Mouse (Mus musculus) forebrain, embryonic 11.5 days (tissue): ENCODE measurements around the gene Hist1h2bj. TPM values are rescaled to one million over a fixed set of nuclear protein-coding genes. Genes with fewer than 3 reads are reported as not detected.

ENCODE experiments used
- ATAC-seq: fragments of 200-750 bp; cut with Nextera tagmentation; replicated peaks from 2 replicates; pipeline ENCODE4 v1.8.0; 2017; ENCODE audit warnings: moderate TSS enrichment; ENCODE audit not compliant: low FRiP score
- DNase-seq: peaks from one replicate; pipeline ENCODE4 v3.0.0-alpha.2; 2017; ENCODE audit warnings: low spot score
- H3K27ac ChIP-seq: fragments of 300-500 bp; sonication (generic); 2 replicates; pipeline ENCODE4 v1.5.1; 2014; ENCODE audit warnings: low read depth, low read length
- H3K27me3 ChIP-seq: fragments of 300-500 bp; sonication (generic); 2 replicates; pipeline ENCODE4 v1.6.1; 2014; ENCODE audit warnings: mild to moderate bottlenecking, low read length, mixed read lengths; ENCODE audit not compliant: control insufficient read depth, insufficient read depth
- H3K36me3 ChIP-seq: fragments of 300-500 bp; sonication (generic); 2 replicates; pipeline ENCODE4 v1.6.1; 2014; ENCODE audit warnings: mild to moderate bottlenecking, low read length, moderate library complexity, mixed read lengths; ENCODE audit not compliant: control insufficient read depth, insufficient read depth
- H3K4me1 ChIP-seq: fragments of 300-500 bp; sonication (generic); replicated peaks from 2 replicates; pipeline ENCODE4 v1.6.1; 2014; ENCODE audit warnings: low read length, mixed read lengths; ENCODE audit not compliant: control insufficient read depth, insufficient read depth
- H3K4me2 ChIP-seq: fragments of 300-500 bp; sonication (generic); 2 replicates; pipeline ENCODE4 v1.6.1; 2014; ENCODE audit warnings: low read depth, mild to moderate bottlenecking, low read length, moderate library complexity, mixed read lengths; ENCODE audit not compliant: severe bottlenecking
- H3K4me3 ChIP-seq: fragments of 300-500 bp; sonication (generic); 2 replicates; pipeline ENCODE4 v1.5.1; 2014; ENCODE audit warnings: low read depth, low read length
- H3K9ac ChIP-seq: fragments of 300-500 bp; sonication (generic); 2 replicates; pipeline ENCODE4 v1.6.1; 2014; ENCODE audit warnings: low read length
- H3K9me3 ChIP-seq: fragments of 300-500 bp; sonication (generic); 2 replicates; pipeline ENCODE4 v1.6.1; 2016; ENCODE audit warnings: low read length, mixed read lengths; ENCODE audit not compliant: control insufficient read depth
- WGBS: fragments of 180-500 bp; shearing (Covaris S2); extraction: QIAGEN DNeasy Blood & Tissue Kit; methylation state at CpG from one replicate; pipeline ENCODE4 v1.1.7; 2014; 5-methylcytosine and 5-hydroxymethylcytosine counted together
- polyA plus RNA-seq: library from polyadenylated mRNA; unstranded; fragments of >200 nt; fragmentation: Nextera tagmentation; extraction: Ambion mirVana; gene quantifications from 2 replicates; pipeline ENCODE4 v1.2.1, GENCODE M21; 2014

The Hist1h2bj gene
- polyA plus RNA-seq, 1 experiment from 2014 or later = 9.6 TPM

DNA sequence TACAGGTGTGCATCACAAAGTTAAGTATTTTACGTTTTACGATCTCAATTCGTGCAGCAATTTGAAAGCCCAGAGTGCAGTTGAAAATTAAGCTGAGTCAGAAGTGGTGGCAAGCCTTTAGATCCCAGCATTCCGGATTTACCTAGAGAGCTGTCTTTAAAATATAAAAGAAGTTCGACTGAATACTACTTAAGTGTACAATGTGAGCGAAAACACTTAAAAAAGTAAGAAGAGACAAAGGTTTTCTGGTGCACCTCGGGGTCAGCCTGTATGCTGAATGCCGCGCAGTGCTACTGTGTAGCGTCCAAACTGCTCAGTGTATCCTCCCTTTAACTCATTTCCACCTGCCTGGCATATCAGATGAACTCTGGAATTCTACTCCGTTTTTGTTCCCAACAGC is 21.4 kb upstream of the Hist1h2bj start:
- Histone ChIP-seq H3K4me2 (peak overlapping the region; percentile 78), H3K27ac (no peak overlapping the region), H3K27me3 (peaks cover 5% of the 10 kb centered on the region; the same call in 1 of the 2 replicates), H3K4me3 (peak overlapping the region; percentile 46), H3K9me3 (no peaks in the 10 kb centered on the region), H3K4me1 (0 out of 2 replicates have a peak, but pooled peaks cover under 1% of the 10 kb centered on the region), H3K9ac (peak overlapping the region; percentile 49), H3K36me3 (no peaks in the 10 kb centered on the region)
- WGBS = 0% methylated on average over 11 of the region's 11 CpGs
- DNase-seq (no peak), ATAC-seq (peak; percentile 36; the same call in 1 of the 2 replicates)

- ATAC-seq (peak; percentile 76), DNase-seq (peak; percentile 87)
- peak overlapping the region; percentile 46 for H3K4me3 ChIP-seq
- H3K27ac ChIP-seq = no peak overlapping the region
- H3K4me1 ChIP-seq = 0 out of 2 replicates have a peak, but pooled peaks cover 2% of the 10 kb centered on the region
- H3K9ac ChIP-seq = peak overlapping the region; percentile 49
- H3K9me3 ChIP-seq = no peaks in the 10 kb centered on the region
- H3K27me3 ChIP-seq = peaks cover 5% of the 10 kb centered on the region; the same call in 1 of the 2 replicates
- 0% methylated on average over 9 of the region's 9 CpGs for WGBS
- H3K4me2 ChIP-seq = peak overlapping the region; percentile 78
- H3K36me3 ChIP-seq = no peaks in the 10 kb centered on the region
Measured at GRCm38 (mm10) chr13:22022241-22022640, 20.8 kb upstream of the Hist1h2bj start.

DNA sequence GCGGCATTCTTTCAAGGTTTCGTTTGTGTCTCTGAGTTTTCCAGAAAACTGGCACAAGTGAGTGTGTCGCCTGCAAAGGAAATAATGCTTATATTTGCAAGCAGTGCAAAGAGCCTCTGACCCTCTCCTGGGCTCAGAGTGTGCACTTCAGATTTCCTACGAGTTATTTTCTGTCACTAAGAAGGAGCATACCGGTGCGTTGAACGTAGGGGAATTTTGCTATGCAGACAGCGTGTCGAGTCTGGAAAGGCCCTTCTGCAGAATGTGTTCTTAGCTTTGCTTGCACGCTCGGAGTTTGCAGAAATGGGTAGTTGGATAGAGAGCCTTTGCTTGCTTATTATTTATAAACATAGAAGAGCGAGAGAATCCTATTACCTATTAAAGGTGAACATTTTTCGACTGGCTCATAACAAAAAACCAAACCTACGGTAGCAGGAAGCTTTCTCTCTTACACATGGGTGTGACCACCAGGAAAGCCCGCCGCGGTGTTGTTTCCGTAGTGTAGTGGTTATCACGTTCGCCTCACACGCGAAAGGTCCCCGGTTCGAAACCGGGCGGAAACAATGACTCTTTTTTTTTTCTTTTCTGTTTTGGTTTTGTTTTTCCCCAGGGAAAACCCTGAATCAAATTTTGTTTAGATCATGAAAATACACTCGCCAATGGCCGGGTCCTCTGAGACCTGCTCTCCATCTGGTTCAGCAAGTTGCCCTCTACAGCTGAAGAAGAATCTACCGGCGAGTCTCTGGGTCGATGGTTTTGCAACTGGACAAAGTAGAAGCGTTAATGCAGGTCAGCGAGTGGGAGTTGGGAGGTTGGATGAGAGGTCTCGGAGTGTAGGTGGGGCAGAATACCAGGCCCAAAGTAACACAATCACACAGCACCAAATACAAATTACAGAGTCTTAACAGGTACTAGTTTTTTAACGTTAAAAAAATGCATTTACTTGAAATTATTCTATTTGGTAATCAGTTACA is 16.7 kb upstream of the Hist1h2bj start:
- ATAC-seq (no peak), DNase-seq (peak; percentile 96)
- H3K27me3 ChIP-seq = no peaks in the 10 kb centered on the region
- no peaks in the 10 kb centered on the region for H3K36me3 ChIP-seq
- H3K9me3 ChIP-seq = no peaks in the 10 kb centered on the region
- H3K4me2 ChIP-seq = peak overlapping the region; percentile 59
- no peak overlapping the region for H3K27ac ChIP-seq
- peak overlapping the region; percentile 37 for H3K4me3 ChIP-seq
- H3K4me1 ChIP-seq = 0 out of 2 replicates have a peak, but pooled peaks cover 2% of the 10 kb centered on the region
- H3K9ac ChIP-seq = peak overlapping the region; percentile 59
- WGBS = under 1% methylated on average over 35 of the region's 35 CpGs

DNA sequence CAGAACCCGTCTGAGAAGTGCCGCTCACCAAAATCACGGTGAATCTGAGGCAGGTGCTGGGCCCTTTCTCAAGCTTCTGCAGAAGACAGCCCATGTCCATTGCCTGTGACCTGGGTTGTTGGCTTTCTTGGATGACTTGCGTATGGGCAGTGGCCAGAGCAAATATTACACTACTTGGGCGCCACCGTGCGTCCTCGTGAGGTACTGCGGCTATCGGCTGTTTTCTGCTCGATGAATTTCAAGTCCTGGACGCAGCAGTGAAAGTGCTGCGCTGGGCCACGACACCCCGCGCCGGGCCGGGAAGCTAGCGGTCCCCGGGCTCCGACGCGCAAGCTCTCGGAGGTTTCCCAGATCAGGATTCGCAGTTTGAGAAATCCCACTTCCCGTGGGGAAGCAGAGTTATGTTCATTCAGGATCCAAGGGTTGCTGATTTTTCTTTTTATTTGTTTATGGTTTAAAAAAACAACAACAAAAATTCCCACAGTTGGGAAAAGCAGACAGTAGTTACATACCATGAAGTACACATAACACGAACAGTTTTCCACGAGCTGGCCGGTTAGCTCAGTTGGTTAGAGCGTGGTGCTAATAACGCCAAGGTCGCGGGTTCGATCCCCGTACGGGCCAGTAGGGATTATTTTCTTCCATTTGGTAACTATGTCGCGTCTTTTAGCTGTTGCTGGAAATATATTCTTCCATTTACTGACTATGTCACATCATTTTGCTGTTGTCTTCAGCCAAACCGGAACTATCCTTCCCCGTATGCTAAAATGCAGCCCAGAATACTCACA is 14.1 kb upstream of the Hist1h2bj start:
- Histone ChIP-seq H3K9me3 (no peaks in the 10 kb centered on the region), H3K36me3 (no peaks in the 10 kb centered on the region), H3K4me3 (peak overlapping the region; percentile 48), H3K27me3 (no peaks in the 10 kb centered on the region), H3K4me2 (peak overlapping the region; percentile 63), H3K27ac (peak overlapping the region; percentile 71; the same call in 1 of the 2 replicates), H3K9ac (peak overlapping the region; percentile 68), H3K4me1 (0 out of 2 replicates have a peak, but pooled peaks cover 3% of the 10 kb centered on the region)
- DNase-seq (peak; percentile 97), ATAC-seq (peak; percentile 82)
- under 1% methylated on average over 40 of the region's 40 CpGs for WGBS

GRCm38 (mm10) chr13:22029928-22030327 is 13.1 kb upstream of the Hist1h2bj start:
- Histone ChIP-seq H3K36me3 (no peaks in the 10 kb centered on the region), H3K27ac (no peak overlapping the region), H3K9me3 (no peaks in the 10 kb centered on the region), H3K4me1 (0 out of 2 replicates have a peak, but pooled peaks cover 3% of the 10 kb centered on the region), H3K27me3 (no peaks in the 10 kb centered on the region), H3K9ac (no peak overlapping the region), H3K4me3 (no peak overlapping the region), H3K4me2 (no peak overlapping the region)
- WGBS = 24% methylated on average over 8 of the region's 8 CpGs
- ATAC-seq (no peak), DNase-seq (no peak)

DNA sequence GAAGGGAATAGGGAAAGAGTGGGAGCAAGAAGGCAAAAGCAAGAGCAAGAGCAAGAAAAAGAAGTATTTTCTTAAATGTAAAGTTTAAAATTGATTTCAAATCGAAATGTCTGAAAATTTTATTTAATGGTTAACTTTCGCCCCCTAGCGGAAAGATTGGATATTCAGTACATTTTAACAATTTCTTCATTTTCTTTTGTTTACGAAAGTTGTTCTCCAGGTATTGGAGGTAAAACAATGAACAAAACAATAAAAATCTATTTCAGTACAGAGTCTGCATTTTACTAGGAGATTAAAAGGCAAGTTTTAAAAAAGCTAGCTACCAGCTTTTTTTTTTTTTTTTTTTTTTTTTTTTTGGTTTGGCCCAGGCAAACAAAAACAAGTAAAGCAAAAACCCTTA is 12.5 kb upstream of the Hist1h2bj start:
- 19% methylated on average over 4 of the region's 4 CpGs for WGBS
- H3K27me3 ChIP-seq = no peaks in the 10 kb centered on the region
- no peak for ATAC-seq
- no peaks in the 10 kb centered on the region for H3K36me3 ChIP-seq
- H3K4me1 ChIP-seq = 0 out of 2 replicates have a peak, but pooled peaks cover 3% of the 10 kb centered on the region
- H3K9me3 ChIP-seq = no peaks in the 10 kb centered on the region
- no peak overlapping the region for H3K27ac ChIP-seq
- no peak overlapping the region for H3K9ac ChIP-seq
- no peak for DNase-seq
- no peak overlapping the region for H3K4me2 ChIP-seq
- no peak overlapping the region for H3K4me3 ChIP-seq

DNA sequence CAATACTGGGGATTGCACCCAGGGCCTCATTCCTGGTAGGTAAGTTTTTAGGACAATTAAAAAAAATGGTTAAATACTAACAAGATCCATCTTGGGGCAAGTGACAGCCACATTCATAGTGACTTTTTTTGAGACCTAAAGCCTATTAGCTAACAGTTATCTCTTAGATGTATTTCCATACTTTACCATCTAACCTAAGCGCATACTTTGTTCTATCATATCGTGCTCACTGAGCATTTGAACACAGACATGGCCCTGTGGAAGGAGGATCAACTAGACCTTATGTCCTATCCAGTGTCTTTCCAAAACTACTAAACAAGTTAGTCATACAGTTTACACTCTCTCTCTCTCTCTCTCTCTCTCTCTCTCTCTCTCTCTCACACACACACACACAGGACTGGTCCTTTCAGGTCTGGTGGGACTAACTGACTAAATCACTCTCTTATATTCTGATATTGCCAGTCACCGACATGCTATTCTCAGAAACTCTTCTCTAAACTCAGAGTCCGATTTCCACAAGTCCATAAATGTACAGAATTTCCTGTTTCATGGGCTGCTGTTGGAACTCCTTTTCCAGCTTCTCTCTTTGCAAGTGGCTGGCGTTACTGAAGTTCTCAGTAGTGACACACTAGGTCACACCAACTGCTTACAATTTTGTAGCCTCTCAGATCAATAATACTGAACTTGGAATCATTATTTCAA is 9.1 kb upstream of the Hist1h2bj start:
- Histone ChIP-seq H3K36me3 (no peaks in the 10 kb centered on the region), H3K27me3 (no peaks in the 10 kb centered on the region), H3K27ac (peak overlapping the region; percentile 90), H3K9me3 (no peaks in the 10 kb centered on the region), H3K4me1 (0 out of 2 replicates have a peak, but pooled peaks cover 2% of the 10 kb centered on the region), H3K9ac (peak overlapping the region; percentile 86), H3K4me2 (peak overlapping the region; percentile 78), H3K4me3 (peak overlapping the region; percentile 37)
- ATAC-seq = no peak
- no peak for DNase-seq
- 60% methylated on average over 5 of the region's 5 CpGs for WGBS
